Mouse (Mus musculus): ENCODE data around the gene Sema4c. TPM values are rescaled to one million over a fixed set of nuclear protein-coding genes. Genes with fewer than 3 reads are reported as not detected.

Gene Sema4c
- polyA plus RNA-seq, 1 experiment from 2014 or later, result 1.1 TPM

Other genes starting within 250 kb of the Sema4c start
- 16.0 to 20.0 TPM (median 18.9 TPM) in 3 replicates for gene Kansl3, start 189.2 kb downstream of the Sema4c start, polyA plus RNA-seq (2018)
- not detected in 3 replicates for gene Fer1l5, start 186.1 kb downstream of the Sema4c start, polyA plus RNA-seq (2018)
- 14.9 to 17.7 TPM (median 17.1 TPM) in 3 replicates for gene Lman2l, start 113.1 kb downstream of the Sema4c start, polyA plus RNA-seq (2018)
- gene Cnnm4, start 86.7 kb downstream of the Sema4c start, polyA plus RNA-seq (2018), result 2.9 to 3.6 TPM (median 3.0 TPM) in 3 replicates
- 6.7 to 14.7 TPM (median 6.8 TPM) in 3 replicates for gene Cnnm3, start 46.5 kb downstream of the Sema4c start, polyA plus RNA-seq (2018)
- 1.3 to 4.4 TPM (median 1.6 TPM) in 3 replicates for gene Ankrd23, start 21.5 kb downstream of the Sema4c start, polyA plus RNA-seq (2018)
- 0.11 TPM in 1 of 3 replicates, not detected in the others for gene Gm42417, start 18.9 kb downstream of the Sema4c start, polyA plus RNA-seq (2018)
- 1.6 to 6.1 TPM (median 5.0 TPM) in 3 replicates for gene Ankrd39, start 10.9 kb downstream of the Sema4c start, polyA plus RNA-seq (2018)
- not detected in 3 replicates for gene Fam178b, start 124.8 kb upstream of the Sema4c start, polyA plus RNA-seq (2018)
- gene Cox5b, start 133.1 kb upstream of the Sema4c start, polyA plus RNA-seq (2018), result 151 to 228 TPM (median 160 TPM) in 3 replicates
- not detected in 3 replicates for gene 4933424G06Rik, start 151.8 kb upstream of the Sema4c start, polyA plus RNA-seq (2018)
- gene Actr1b, start 156.1 kb upstream of the Sema4c start, polyA plus RNA-seq (2018), result 43.0 to 46.2 TPM (median 44.1 TPM) in 3 replicates
- not detected in 3 replicates for gene Zap70, start 203.4 kb upstream of the Sema4c start, polyA plus RNA-seq (2018)

Measured in macrophage (primary cell).